Mouse (Mus musculus): ENCODE results near the gene Nlrp4c.
"Not testable (repeated sequence)": the region's sequence is repeated elsewhere in the genome, so short reads cannot be mapped to it uniquely, and the experiment has no call there.

Nlrp4c gene

DNA sequence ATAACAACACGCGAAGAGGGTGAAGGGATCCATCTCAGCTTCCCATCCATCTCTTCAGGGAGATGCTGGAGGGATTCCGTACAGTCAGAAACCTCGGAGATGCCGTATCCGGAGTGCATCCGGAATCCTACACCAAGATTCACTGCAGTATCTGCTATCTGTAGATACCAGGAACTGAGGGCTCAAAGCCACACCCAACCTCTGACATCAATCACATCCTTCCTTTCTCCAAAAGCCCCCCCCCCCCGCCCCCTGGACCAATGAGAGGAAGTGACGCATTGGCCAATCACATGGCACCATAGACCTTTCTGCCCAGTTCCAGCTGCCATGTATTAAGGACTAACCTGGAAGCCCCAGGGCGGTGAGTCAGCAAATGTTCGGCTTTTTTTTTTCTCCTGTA, at the start of gene Nlrp4c:
Nlrp4c (plus strand) TSS at position 301 of the 400 bp plus-strand sequence.
- DNase-seq (ENCODE audit: low read depth): no peak

GRCm38 (mm10) chr7:6010910-6011309, 34.1 kb upstream of the Nlrp4c start, which contains the start of gene Vmn1r65:
TSS of gene Vmn1r65 (minus strand) at chr7:6011010.
- no peak for DNase-seq (ENCODE audit: low read depth)

GRCm38 (mm10) chr7:6119501-6119900, 74.5 kb downstream of the Nlrp4c start:
- DNase-seq (ENCODE audit: low read depth): no peak

GRCm38 (mm10) chr7:6120104-6120503, 75.1 kb downstream of the Nlrp4c start:
- DNase-seq (ENCODE audit: low read depth): not testable (repeated sequence)

GRCm38 (mm10) chr7:6121128-6121527, 76.2 kb downstream of the Nlrp4c start:
- not testable (repeated sequence) for DNase-seq (ENCODE audit: low read depth)

DNA sequence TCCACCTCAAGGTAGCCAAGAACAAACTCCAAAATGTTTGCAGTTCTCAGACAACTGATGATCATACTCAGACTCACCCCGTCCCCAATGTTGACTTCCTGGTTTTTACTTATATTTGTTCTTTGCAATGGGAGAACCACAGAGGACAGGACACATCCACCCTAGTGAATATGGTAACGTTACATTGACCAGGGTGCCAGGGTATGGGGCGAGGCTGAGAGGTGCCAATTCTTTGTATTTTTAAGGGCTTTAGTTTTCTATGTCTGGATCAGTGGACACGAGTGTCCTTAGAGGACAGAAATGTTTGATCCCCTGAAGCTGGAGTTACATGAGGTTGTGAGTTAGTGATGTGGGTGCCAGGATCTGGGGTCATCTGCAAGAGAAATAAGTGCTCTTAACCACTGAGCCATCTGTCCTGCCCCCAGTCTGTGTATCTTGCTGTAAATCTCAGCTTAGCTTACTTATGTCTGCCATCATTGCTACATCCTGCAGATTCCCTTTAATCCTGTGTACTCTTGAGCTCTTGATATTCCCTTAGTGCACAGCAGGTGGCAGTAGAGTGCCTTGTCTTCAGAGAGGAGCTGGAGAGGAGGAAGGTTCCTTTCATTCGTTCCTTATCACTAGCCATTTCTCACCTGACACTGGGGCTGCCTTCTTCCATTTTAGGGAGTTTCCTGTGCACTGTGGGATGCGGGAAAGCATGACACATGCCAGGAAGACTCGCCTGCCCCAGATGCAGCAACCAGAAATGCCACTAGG, 81.9 kb downstream of the Nlrp4c start:
- DNase-seq (ENCODE audit: low read depth): peak; percentile 73

DNA sequence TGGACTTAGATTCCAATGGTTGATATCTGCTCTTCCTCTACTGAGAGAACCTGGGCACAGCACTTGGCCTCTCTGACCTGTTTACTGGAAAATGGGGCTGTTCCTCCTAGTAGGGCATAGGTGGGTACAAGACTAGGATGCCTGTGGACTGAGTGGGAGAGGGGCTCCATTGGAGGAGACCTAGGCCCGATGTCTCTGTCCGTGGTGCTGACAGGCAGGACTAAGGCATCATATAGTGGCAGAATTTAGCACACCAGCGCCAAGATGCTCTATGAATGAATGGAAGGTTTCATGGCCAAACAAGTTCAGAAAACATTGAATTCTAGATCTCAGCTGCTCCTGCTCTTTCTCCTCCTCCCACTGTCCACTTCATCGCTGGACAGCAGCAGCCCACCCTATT, 85.4 kb downstream of the Nlrp4c start:
- DNase-seq (ENCODE audit: low read depth): no peak

- no peak for DNase-seq (ENCODE audit: low read depth)
These were observed 87.7 kb downstream of the Nlrp4c start for GRCm38 (mm10) chr7:6132646-6133045.

DNA sequence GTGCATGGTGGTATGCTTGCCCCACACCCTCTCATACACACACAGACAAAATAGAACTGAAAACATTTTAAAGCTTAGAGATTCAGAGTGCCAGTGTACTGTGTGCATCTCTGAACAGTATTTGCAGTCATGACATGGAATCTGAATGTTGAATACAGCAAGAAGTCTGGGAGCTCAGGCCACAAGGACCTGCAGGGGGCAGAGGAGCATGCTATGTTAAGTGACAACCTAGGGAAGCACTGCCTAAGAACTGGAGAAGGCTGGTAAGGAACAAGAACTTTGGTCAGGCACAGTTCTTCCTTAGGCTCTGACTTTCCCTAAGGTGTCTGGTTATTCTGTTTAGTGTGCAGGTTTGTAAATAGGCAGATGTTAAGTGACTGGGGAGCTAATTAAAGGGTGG, 91.5 kb downstream of the Nlrp4c start:
- no peak for DNase-seq (ENCODE audit: low read depth)

GRCm38 (mm10) chr7:6139295-6139694, 94.3 kb downstream of the Nlrp4c start:
- DNase-seq (ENCODE audit: low read depth): no peak

DNA sequence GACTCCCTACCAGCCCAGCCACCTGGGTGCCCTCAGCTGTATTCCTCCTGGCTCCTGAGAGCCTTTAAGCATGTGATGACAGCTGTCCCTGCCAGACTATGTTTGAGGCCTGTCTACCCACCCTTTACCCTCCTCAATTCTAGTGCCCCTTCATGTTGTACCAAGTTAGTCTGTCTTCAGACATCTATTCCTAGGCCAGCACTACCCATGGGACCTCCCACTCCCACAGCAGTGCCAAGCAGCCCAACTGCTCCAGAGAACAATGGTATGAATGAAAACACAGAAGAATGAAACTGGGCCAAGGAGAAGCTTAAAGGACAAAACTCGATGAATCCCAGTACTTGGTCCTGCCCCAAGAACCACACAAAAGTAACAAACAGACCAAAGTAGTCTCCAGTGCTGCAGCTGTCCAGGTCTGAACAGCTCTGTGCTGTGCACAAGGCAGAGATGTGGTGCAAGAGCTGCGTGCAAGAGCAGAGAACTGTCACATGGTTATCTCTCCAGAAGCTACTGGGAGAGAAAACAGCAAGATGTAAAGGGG, 99.1 kb downstream of the Nlrp4c start:
- DNase-seq (ENCODE audit: low read depth): no peak

- no peak for DNase-seq (ENCODE audit: low read depth)
These were observed 100.6 kb downstream of the Nlrp4c start for GRCm38 (mm10) chr7:6145423-6146188.

- DNase-seq (ENCODE audit: low read depth): no peak
These were observed 101.4 kb downstream of the Nlrp4c start for GRCm38 (mm10) chr7:6146194-6146981.

DNA sequence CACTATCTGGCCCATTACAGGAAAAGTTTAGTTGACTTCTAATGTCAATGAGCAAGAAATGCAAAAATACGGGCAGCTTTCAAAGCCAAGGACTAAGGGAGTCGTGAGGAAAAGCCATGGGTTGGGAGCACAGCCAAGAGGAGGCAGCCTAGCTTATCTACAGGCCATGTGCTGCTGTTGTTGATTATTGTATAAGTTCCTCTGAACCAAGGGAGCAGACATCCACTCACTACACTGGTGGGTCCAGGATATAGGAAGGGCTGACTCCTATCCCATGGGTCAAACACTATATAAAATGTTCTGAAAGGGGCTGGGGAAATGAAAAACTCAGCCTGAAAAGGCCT, 102.0 kb downstream of the Nlrp4c start:
- no peak for DNase-seq (ENCODE audit: low read depth)

DNA sequence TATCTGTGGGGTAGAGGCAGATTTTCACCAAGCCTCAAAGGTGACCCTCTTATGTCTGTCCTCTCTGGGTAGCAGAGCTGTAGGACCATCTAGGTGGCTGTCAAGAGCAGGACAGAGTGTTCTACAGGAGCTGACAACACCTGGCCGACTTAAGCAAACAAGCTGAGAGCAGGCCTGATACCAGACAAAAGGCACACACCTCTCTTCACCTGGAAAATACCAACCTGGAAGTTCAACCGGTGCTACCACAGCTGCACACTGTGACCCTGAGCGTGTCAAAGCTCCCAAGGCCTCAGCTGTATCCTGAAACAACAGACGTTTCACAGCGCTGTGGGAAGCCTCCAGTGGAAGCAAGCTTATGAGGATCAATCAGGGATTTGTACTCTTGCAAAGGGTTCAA, 102.7 kb downstream of the Nlrp4c start:
- no peak for DNase-seq (ENCODE audit: low read depth)

DNA sequence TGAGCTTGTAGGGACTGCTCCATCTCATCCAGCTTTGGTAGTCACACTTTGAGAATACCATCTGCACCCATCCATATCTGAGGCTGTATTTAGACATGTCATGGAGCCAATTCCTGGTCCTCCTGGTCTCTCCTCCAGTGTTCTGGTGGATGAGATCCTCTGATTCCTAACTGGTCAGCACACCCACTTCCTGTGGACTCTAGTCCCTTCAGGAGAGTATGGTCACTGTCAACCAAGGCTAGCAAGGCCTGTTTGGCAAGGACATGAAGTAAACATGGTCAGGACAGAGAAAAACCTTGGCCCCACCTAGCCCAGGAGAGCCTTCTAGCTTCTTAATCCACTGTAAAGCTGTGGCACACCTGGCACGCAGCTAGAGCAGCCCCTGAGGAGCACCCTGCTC, 106.3 kb downstream of the Nlrp4c start:
- DNase-seq (ENCODE audit: low read depth): no peak

DNA sequence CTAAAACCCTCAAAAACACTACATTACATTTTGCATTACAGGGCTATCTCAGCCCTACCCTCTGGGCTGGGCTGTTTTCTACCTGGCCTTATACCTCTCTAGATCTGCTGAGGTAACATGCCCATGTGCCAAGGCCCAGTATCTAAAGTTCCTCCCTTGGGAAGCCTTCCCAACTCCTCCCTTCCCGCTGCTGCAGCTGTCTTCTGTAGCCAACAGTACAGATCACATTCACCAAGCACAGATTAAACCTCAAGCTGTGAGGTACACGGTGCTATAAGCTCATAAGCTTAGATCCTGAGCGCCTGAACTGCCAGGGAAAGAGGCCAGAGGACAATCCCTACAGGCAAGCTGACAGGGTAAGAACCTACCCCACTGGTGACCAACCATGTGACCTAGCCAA, 107.1 kb downstream of the Nlrp4c start:
- no peak for DNase-seq (ENCODE audit: low read depth)

DNA sequence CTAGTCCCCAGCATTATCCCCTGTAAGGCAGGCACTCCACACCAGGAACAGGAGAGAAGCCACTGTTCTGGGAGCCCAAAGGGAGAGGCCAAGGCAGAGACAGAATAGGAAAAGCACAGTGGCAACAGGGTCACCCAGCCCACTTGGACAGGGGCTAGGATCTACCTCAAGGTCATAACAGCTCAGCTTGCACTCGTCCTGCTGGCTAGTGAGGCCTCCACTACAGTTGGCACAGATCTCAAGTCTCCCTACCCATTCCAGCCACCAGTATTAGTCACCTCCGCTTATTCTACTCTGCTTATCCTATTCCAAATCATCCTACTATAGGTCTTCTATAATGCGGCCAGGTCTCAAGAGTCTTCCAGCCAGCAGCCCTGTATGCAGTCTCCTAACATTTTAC, 108.2 kb downstream of the Nlrp4c start:
- no peak for DNase-seq (ENCODE audit: low read depth)

DNA sequence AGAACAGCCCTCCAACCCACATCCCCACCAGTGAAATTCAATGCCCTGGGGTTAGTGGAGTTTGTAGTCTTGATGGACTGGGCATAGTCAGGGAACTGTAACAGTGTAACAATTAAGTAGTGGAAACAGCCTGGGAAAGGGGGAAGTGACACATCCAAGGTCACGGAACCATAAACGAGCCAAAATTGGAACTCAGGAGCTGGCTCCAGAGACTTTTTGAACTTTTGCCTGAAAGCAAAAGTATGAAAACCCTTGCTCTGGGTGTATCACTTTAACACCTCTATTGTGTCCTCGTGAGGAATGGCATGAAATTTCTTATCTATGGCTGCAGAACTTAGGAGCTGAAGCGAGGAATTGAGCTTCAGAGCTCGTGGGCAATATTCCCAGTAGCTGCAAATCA, 109.2 kb downstream of the Nlrp4c start:
- DNase-seq (ENCODE audit: low read depth): no peak

All from c-Kit-positive CD71-positive TER-119-negative erythroid progenitor cells, embryonic 14.5 days (primary cell).